Mouse (Mus musculus) kidney, adult 8-10 months (tissue): ENCODE results near the gene Phf20.
A peak's percentile ranks its signal among the peaks of the same experiment; 100 is the strongest.
"Not testable (repeated sequence)": the region's sequence is repeated elsewhere in the genome, so short reads cannot be mapped to it uniquely, and the experiment has no call there.

Source experiments
- DNase-seq, 2 experiments: peaks; one replicate each; pipeline ENCODE4 v3.0.0; 2022

Phf20 gene

GRCm38 (mm10) chr2:156201486-156201885 lies 5.2 kb downstream of the Phf20 start:
- no peak for DNase-seq

GRCm38 (mm10) chr2:156202848-156203437 lies 6.7 kb downstream of the Phf20 start:
- peak; percentile 76 to 81 for DNase-seq

GRCm38 (mm10) chr2:156203917-156204316 lies 7.7 kb downstream of the Phf20 start:
- DNase-seq, result no peak

- no peak for DNase-seq
Measured at GRCm38 (mm10) chr2:156217786-156218185, 21.5 kb downstream of the Phf20 start.

GRCm38 (mm10) chr2:156222100-156222499 lies 25.8 kb downstream of the Phf20 start:
- DNase-seq, result no peak

GRCm38 (mm10) chr2:156224043-156224442 lies 27.8 kb downstream of the Phf20 start:
- DNase-seq, result no peak

- DNase-seq, result no peak
Measured at GRCm38 (mm10) chr2:156227689-156228088, 31.4 kb downstream of the Phf20 start.

GRCm38 (mm10) chr2:156229171-156229570 lies 32.9 kb downstream of the Phf20 start:
- no peak for DNase-seq

GRCm38 (mm10) chr2:156231340-156231739 lies 35.1 kb downstream of the Phf20 start:
- DNase-seq, result no peak

GRCm38 (mm10) chr2:156233275-156233948 lies 37.1 kb downstream of the Phf20 start:
- DNase-seq, result no peak

GRCm38 (mm10) chr2:156234016-156234415 lies 37.8 kb downstream of the Phf20 start:
- DNase-seq, result not testable (repeated sequence)

- DNase-seq, result peak; percentile 50 to 52
Measured at GRCm38 (mm10) chr2:156235847-156236246, 39.6 kb downstream of the Phf20 start.

GRCm38 (mm10) chr2:156241662-156242061 lies 45.4 kb downstream of the Phf20 start:
- DNase-seq, result no peak

GRCm38 (mm10) chr2:156243011-156243410 lies 46.7 kb downstream of the Phf20 start:
- no peak for DNase-seq

GRCm38 (mm10) chr2:156247599-156247998 lies 51.3 kb downstream of the Phf20 start:
- no peak for DNase-seq

GRCm38 (mm10) chr2:156250761-156251160 lies 54.5 kb downstream of the Phf20 start:
- DNase-seq, result peak; percentile 47 to 51

- DNase-seq, result peak; percentile 33 to 60
Measured at GRCm38 (mm10) chr2:156251291-156251690, 55.0 kb downstream of the Phf20 start.

GRCm38 (mm10) chr2:156257051-156257450 lies 60.8 kb downstream of the Phf20 start:
- peak; percentile 44 to 66 for DNase-seq

GRCm38 (mm10) chr2:156257922-156258761 lies 61.9 kb downstream of the Phf20 start:
- peak; percentile 42 to 50 for DNase-seq

- DNase-seq, result peak in 1 of 2 experiments; percentile 37
Measured at GRCm38 (mm10) chr2:156260968-156261367, 64.7 kb downstream of the Phf20 start.

- no peak for DNase-seq
Measured at GRCm38 (mm10) chr2:156263204-156263893, 67.1 kb downstream of the Phf20 start.

- no peak for DNase-seq
Measured at GRCm38 (mm10) chr2:156267636-156268035, 71.4 kb downstream of the Phf20 start.

- no peak for DNase-seq
Measured at GRCm38 (mm10) chr2:156272553-156272952, 76.3 kb downstream of the Phf20 start.
